Mouse (Mus musculus): ENCODE results near the gene Gm10842.

DNA sequence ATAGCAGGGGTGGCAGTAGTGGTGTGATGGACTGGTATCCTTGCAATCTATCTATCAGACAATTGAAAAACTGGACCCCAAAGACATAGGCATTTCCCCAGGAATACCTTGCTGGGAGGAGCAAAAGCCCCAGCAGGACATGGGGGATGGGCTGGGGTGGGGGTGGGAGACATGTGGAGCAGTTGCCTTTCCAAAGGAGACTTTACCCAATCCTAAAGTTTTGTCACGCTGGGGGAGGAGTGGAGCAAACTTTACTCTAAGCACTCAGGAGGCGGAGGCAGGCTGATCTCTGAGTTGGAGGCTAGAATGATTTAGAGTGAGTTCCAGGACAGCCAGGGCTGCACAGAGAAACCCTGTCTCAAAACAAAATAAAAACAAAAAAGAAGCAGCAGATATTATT lies 14.7 kb downstream of the Gm10842 start:
- TF ChIP-seq CTCF (IDR thresholded peaks at IDR 0.05; ENCODE audit: low read depth) = no peak
- TF ChIP-seq EP300 (optimal IDR thresholded peaks at IDR 0.05) = no peak

All from stomach, postnatal 0 days (tissue).